Mouse (Mus musculus) hindbrain, embryonic 12.5 days (tissue): ENCODE results near the gene Zfp961. TPM values are rescaled to one million over a fixed set of nuclear protein-coding genes. Genes with fewer than 3 reads are reported as not detected.
A peak's percentile ranks its signal among the peaks of the same experiment; 100 is the strongest.
"Not testable (repeated sequence)": the region's sequence is repeated elsewhere in the genome, so short reads cannot be mapped to it uniquely, and the experiment has no call there.

Experiments used
- ATAC-seq: fragments of 200-750 bp; cut with Nextera tagmentation; 2 replicates; pipeline ENCODE4 v1.8.0; 2017; ENCODE audit warnings: moderate TSS enrichment; ENCODE audit not compliant: low FRiP score
- H3K27ac ChIP-seq: fragments of 300-500 bp; sonication (generic); 2 replicates; pipeline ENCODE4 v1.5.1; 2016; ENCODE audit warnings: mild to moderate bottlenecking
- H3K27me3 ChIP-seq: fragments of 300-500 bp; sonication (generic); 2 replicates; pipeline ENCODE4 v1.6.1; 2016; ENCODE audit warnings: mild to moderate bottlenecking
- H3K36me3 ChIP-seq: fragments of 300-500 bp; sonication (generic); 2 replicates; pipeline ENCODE4 v1.6.1; 2016; ENCODE audit warnings: mild to moderate bottlenecking
- H3K4me1 ChIP-seq: fragments of 300-500 bp; sonication (generic); 2 replicates; pipeline ENCODE4 v1.6.1; 2016
- H3K4me2 ChIP-seq: fragments of 300-500 bp; sonication (generic); replicated peaks from 2 replicates; pipeline ENCODE4 v1.6.1; 2016; ENCODE audit warnings: mild to moderate bottlenecking
- H3K4me3 ChIP-seq: fragments of 300-500 bp; sonication (generic); 2 replicates; pipeline ENCODE4 v1.5.1; 2016; ENCODE audit warnings: mild to moderate bottlenecking
- H3K9ac ChIP-seq: fragments of 300-500 bp; sonication (generic); 2 replicates; pipeline ENCODE4 v1.6.1; 2016; ENCODE audit warnings: mild to moderate bottlenecking, moderate library complexity
- H3K9me3 ChIP-seq: fragments of 300-500 bp; sonication (generic); replicated peaks from 2 replicates; pipeline ENCODE4 v1.6.1; 2016; ENCODE audit warnings: mild to moderate bottlenecking
- WGBS: fragments of 180-500 bp; shearing (Covaris S2); methylation state at CpG from one replicate; pipeline ENCODE4 v1.1.7; 2016; 5-methylcytosine and 5-hydroxymethylcytosine counted together
- polyA plus RNA-seq: library from polyadenylated mRNA; unstranded; fragments of >200 nt; fragmentation: Nextera tagmentation; extraction: Ambion mirVana; gene quantifications from 2 replicates; pipeline ENCODE4 v1.2.1, GENCODE M21; 2016

Zfp961 gene
- 17.5 and 17.8 TPM in 2 replicates for polyA plus RNA-seq

DNA sequence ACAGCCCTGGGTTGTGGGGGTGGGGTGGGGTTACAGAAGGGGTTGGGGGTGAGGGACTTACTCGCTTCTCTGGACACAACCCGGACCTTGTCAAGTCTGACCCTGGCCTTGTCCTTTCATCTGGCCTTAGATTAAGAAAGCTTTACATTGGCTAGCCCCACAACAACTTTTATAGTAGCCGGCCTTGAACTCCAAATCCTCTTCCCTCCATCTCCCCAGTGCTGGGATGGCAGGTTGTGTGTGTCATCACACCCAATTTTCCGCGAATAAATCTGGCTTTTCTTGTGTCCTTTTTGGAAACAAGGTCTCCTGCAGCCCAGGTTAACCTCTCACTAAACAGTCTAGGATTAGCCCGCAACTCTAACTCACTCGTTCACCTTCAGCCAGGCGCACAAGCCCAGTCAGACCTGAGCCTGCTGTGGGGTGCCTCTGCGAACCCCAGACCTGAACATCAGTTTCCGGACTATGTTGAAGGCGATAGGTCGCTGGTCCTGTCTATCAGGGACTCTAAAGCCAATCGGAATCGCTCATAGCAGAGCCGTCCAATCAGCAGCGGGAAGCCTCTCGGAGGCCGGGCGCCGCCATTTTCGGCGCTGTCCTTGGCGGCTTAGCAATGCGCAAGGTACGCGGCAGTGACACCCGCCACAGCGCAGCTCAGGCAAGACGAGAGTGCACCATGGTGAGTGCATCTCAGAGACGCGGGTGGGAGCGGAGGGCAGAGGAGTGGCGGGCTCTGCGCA, at the start of gene Zfp961:
Gene Zfp961 (plus strand): TSS at position 557 of the 740 bp plus-strand sequence.
- peak within 1 kb of the TSS; percentile 81 for H3K27ac ChIP-seq
- H3K4me3 ChIP-seq: peak within 1 kb of the TSS; percentile 65
- peak within 1 kb of the TSS; percentile 61 for H3K4me2 ChIP-seq
- peaks cover 16% of the 10 kb centered on the region for H3K9me3 ChIP-seq
- H3K36me3 ChIP-seq: peaks cover 18% of the 10 kb centered on the region; the same call in 1 of the 2 replicates
- peak within 1 kb of the TSS; percentile 72 for H3K9ac ChIP-seq
- H3K27me3 ChIP-seq: no peaks in the 10 kb centered on the region
- WGBS: 4% methylated on average over 34 of the region's 34 CpGs
- H3K4me1 ChIP-seq: peaks cover 15% of the 10 kb centered on the region
- peak; percentile 100 for ATAC-seq

DNA sequence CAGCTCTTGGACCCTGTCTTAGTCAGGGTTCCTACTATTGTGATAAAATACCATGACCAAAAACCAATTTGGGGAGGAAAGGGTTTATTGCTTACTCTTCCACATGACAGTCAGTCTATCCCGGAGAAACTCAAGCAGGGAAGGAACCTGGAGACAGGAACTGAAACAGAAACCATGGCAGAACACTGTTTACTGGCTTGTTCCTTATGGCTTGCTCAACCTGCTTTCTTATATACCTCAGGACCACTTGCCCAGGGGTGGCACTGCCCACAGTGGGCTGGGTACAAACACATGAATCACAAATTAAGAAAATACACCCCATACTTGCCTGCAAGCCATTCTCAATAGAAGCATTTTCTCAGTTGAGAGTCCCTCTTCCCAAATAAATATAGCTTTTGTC, 47.8 kb upstream of the Zfp961 start:
- not testable (repeated sequence) for ATAC-seq, H3K4me1 ChIP-seq, H3K9me3 ChIP-seq, H3K4me2 ChIP-seq, H3K4me3 ChIP-seq, H3K36me3 ChIP-seq, H3K27me3 ChIP-seq, H3K9ac ChIP-seq, H3K27ac ChIP-seq
- 81% methylated on average over 1 of the region's 1 CpGs for WGBS

- peaks cover 5% of the 10 kb centered on the region; the same call in 1 of the 2 replicates for H3K27me3 ChIP-seq
- H3K4me2 ChIP-seq: no peak overlapping the region
- H3K4me1 ChIP-seq: no peaks in the 10 kb centered on the region
- no peaks in the 10 kb centered on the region for H3K36me3 ChIP-seq
- H3K27ac ChIP-seq: no peak overlapping the region
- no peak for ATAC-seq
- no peak overlapping the region for H3K4me3 ChIP-seq
- no peak overlapping the region for H3K9ac ChIP-seq
- WGBS: 90% methylated on average over 1 of the region's 1 CpGs
- no peaks in the 10 kb centered on the region for H3K9me3 ChIP-seq
These were observed 44.0 kb upstream of the Zfp961 start for GRCm38 (mm10) chr8:71906809-71907208.

DNA sequence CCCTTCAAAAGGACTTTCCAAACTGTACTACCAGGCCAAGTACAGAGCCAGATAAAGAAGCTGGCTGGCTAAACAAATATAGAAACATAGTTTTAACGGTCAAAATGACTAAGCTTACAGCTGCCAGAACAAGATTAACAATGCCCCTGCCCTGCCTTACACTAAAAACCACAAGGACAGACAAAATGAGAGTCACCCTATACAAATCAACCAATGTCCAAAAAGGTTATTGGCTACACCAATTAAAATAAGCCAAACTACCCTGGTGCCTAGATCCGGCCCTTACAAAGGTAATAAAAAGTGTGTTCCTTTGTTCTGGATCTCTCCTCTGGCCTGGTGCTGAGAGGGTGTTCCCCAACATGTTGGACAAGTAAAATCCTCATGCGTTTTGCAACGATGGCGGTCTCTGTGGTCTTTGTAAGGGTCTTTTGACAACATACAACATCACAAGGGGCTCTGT, 43.0 kb upstream of the Zfp961 start:
- Histone ChIP-seq H3K27ac (peak overlapping the region; percentile 98), H3K4me1 (no peaks in the 10 kb centered on the region), H3K27me3 (peaks cover 5% of the 10 kb centered on the region; the same call in 1 of the 2 replicates), H3K9ac (no peak overlapping the region), H3K4me3 (peak overlapping the region; percentile 65), H3K4me2 (peak overlapping the region; percentile 58), H3K9me3 (no peaks in the 10 kb centered on the region), H3K36me3 (no peaks in the 10 kb centered on the region)
- WGBS: 99% methylated on average over 5 of the region's 5 CpGs
- no peak for ATAC-seq

DNA sequence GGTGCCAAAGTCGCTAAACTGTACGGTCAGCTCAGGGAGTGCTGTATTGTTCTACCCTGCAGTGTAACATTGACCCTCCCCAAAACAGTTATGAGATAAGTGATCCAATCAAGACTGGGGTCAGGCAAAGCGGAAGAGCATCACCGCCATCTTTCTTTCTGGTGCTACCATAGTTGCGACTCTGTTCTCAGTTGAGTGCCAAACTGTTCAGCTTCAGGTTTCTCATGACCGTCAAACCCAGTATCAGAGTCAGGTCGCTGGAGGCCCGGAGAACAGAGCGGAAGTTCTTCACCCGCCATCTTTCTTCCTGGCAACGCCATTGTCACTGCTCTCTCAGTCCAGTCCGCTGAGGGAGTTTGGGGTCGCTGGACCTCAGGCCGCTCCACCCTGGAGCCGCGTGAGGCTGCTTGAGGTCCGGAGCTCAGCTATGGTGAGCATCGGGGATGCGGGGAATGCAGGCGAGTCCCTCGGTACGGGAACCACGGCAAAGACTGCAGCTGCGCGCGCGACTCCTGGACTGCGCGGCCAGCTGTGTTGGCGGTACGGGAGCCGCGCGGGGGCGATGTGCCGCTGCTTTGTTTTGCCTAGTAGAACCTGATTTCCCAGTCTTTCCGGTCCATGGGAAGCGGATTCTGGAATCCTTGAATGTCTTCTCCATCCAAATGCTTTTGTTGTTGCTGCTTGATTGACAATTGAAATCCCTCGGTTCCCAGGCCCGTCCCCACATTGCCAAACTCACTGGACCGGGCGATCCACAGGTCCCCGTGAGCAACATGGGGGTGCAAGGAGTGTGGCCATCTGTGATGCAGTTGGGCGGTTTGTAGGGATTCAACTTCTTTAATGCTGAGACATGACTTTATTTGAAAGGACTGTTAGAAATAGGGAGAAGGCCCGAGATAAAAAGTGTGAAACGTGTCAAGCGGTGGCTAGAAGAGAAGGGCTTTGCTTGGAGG, 42.3 kb upstream of the Zfp961 start, which contains the start of the genes Zfp882 and Zfp617:
Gene Zfp882 (plus strand): TSS at position 300 of the 953 bp plus-strand sequence.
Gene Zfp617 (plus strand): TSS at position 327 of the 953 bp plus-strand sequence.
- H3K4me3 ChIP-seq: peak within 1 kb of the TSS; percentile 65
- H3K9me3 ChIP-seq: no peaks in the 10 kb centered on the region
- peak within 1 kb of the TSS; percentile 58 for H3K4me2 ChIP-seq
- H3K9ac ChIP-seq: peak within 1 kb of the TSS; percentile 81
- H3K27ac ChIP-seq: peak within 1 kb of the TSS; percentile 98
- no peaks in the 10 kb centered on the region for H3K4me1 ChIP-seq
- peak; percentile 96 for ATAC-seq
- H3K36me3 ChIP-seq: peaks cover 3% of the 10 kb centered on the region; the same call in 1 of the 2 replicates
- WGBS: 5% methylated on average over 47 of the region's 47 CpGs
- peaks cover 5% of the 10 kb centered on the region; the same call in 1 of the 2 replicates for H3K27me3 ChIP-seq

- Histone ChIP-seq H3K36me3 (peaks cover 30% of the 10 kb centered on the region), H3K4me1 (no peaks in the 10 kb centered on the region), H3K27ac (no peak overlapping the region), H3K9me3 (0 out of 2 replicates have a peak, but pooled peaks cover 4% of the 10 kb centered on the region), H3K4me3 (no peak overlapping the region), H3K9ac (no peak overlapping the region), H3K27me3 (no peaks in the 10 kb centered on the region), H3K4me2 (no peak overlapping the region)
- ATAC-seq: no peak
- 90% methylated on average over 2 of the region's 2 CpGs for WGBS
These were observed 38.6 kb upstream of the Zfp961 start for GRCm38 (mm10) chr8:71912286-71912685.

- H3K4me2 ChIP-seq: peak overlapping the region; percentile 76
- H3K27ac ChIP-seq: peak overlapping the region; percentile 97
- ATAC-seq: peak; percentile 100
- no peaks in the 10 kb centered on the region for H3K9me3 ChIP-seq
- 1% methylated on average over 57 of the region's 57 CpGs for WGBS
- H3K4me1 ChIP-seq: peaks cover 11% of the 10 kb centered on the region
- H3K4me3 ChIP-seq: peak overlapping the region; percentile 79
- no peaks in the 10 kb centered on the region for H3K27me3 ChIP-seq
- peaks cover 8% of the 10 kb centered on the region; the same call in 1 of the 2 replicates for H3K36me3 ChIP-seq
- H3K9ac ChIP-seq: peak overlapping the region; percentile 86
These were observed 28.1 kb upstream of the Zfp961 start for GRCm38 (mm10) chr8:71922567-71923401.

DNA sequence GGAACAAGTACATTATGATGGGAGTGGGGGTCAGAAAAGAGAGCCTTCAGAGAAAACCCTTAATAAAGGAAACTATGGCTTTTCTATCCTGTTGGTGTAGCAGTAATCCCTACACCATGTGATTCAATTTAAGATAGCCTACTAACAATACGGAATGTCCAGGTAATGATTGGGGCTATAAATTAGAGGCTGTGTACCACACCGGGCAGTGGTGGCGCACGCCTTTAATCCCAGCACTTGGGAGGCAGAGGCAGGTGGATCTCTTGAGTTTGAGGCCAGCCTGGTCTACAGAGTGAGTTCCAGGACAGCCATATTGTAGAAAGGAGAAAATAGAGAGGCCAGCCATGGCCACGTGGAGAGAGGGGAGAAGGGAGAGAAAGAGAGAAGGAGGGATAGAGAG, 25.0 kb upstream of the Zfp961 start:
- H3K9ac ChIP-seq: no peak overlapping the region
- H3K9me3 ChIP-seq: no peaks in the 10 kb centered on the region
- H3K4me3 ChIP-seq: no peak overlapping the region
- H3K27me3 ChIP-seq: no peaks in the 10 kb centered on the region
- H3K36me3 ChIP-seq: peaks cover 26% of the 10 kb centered on the region
- H3K27ac ChIP-seq: no peak overlapping the region
- WGBS: 95% methylated on average over 5 of the region's 5 CpGs
- H3K4me1 ChIP-seq: peaks cover 11% of the 10 kb centered on the region
- no peak overlapping the region for H3K4me2 ChIP-seq
- no peak for ATAC-seq

- no peak overlapping the region for H3K4me3 ChIP-seq
- peaks cover 11% of the 10 kb centered on the region for H3K4me1 ChIP-seq
- no peaks in the 10 kb centered on the region for H3K27me3 ChIP-seq
- ATAC-seq: no peak
- no peak overlapping the region for H3K4me2 ChIP-seq
- H3K9ac ChIP-seq: no peak overlapping the region
- 95% methylated on average over 3 of the region's 3 CpGs for WGBS
- H3K9me3 ChIP-seq: 0 out of 2 replicates have a peak, but pooled peaks cover 3% of the 10 kb centered on the region
- peaks cover 34% of the 10 kb centered on the region for H3K36me3 ChIP-seq
- no peak overlapping the region for H3K27ac ChIP-seq
These were observed 24.3 kb upstream of the Zfp961 start for GRCm38 (mm10) chr8:71926551-71926950.

GRCm38 (mm10) chr8:71927779-71928178, 23.1 kb upstream of the Zfp961 start:
- Histone ChIP-seq H3K36me3 (peaks cover 38% of the 10 kb centered on the region), H3K4me1 (peaks cover 11% of the 10 kb centered on the region), H3K4me3 (no peak overlapping the region), H3K9me3 (0 out of 2 replicates have a peak, but pooled peaks cover 4% of the 10 kb centered on the region), H3K4me2 (no peak overlapping the region), H3K27ac (no peak overlapping the region), H3K27me3 (no peaks in the 10 kb centered on the region), H3K9ac (no peak overlapping the region)
- no peak for ATAC-seq

DNA sequence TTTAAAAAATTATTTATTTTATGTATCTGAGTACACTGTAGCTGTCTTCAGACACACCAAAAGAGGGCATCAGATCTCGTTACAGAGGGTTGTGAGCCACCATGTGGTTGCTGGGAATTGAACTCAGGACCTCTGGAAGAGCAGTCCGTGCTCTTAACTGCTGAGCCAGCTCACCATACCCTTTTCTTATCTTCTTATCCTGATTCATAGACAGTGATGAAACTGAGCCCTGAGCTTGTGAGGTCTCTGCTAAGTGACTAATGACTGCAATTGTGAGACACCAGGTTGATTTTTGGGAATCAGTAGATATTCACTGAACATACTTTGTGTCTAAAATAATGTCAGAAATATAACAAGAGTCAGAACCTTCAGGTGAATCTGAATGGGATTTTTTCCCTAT, 12.8 kb upstream of the Zfp961 start:
- not testable (repeated sequence) for H3K27me3 ChIP-seq, H3K4me2 ChIP-seq, H3K9me3 ChIP-seq, H3K4me1 ChIP-seq, ATAC-seq, H3K27ac ChIP-seq, H3K4me3 ChIP-seq, H3K9ac ChIP-seq
- H3K36me3 ChIP-seq: peaks cover 12% of the 10 kb centered on the region
- WGBS: 91% methylated on average over 2 of the region's 2 CpGs
